Mouse (Mus musculus): ENCODE measurements around the gene Cdr2.
"Not testable (repeated sequence)": the region's sequence is repeated elsewhere in the genome, so short reads cannot be mapped to it uniquely, and the experiment has no call there.

The Cdr2 gene

GRCm38 (mm10) chr7:120972471-120972870, 9.6 kb downstream of the Cdr2 start:
- not testable (repeated sequence) for ATAC-seq (ENCODE audit: low TSS enrichment)

GRCm38 (mm10) chr7:120970112-120970511, 12.0 kb downstream of the Cdr2 start:
- ATAC-seq (ENCODE audit: low TSS enrichment): peak; percentile 90

GRCm38 (mm10) chr7:120969221-120969620, 12.9 kb downstream of the Cdr2 start:
- ATAC-seq (ENCODE audit: low TSS enrichment): no peak

GRCm38 (mm10) chr7:120963126-120963525, 19.0 kb downstream of the Cdr2 start:
- ATAC-seq (ENCODE audit: low TSS enrichment): no peak

- ATAC-seq (ENCODE audit: low TSS enrichment): no peak
Observed at GRCm38 (mm10) chr7:120961893-120962292, 20.2 kb downstream of the Cdr2 start.

DNA sequence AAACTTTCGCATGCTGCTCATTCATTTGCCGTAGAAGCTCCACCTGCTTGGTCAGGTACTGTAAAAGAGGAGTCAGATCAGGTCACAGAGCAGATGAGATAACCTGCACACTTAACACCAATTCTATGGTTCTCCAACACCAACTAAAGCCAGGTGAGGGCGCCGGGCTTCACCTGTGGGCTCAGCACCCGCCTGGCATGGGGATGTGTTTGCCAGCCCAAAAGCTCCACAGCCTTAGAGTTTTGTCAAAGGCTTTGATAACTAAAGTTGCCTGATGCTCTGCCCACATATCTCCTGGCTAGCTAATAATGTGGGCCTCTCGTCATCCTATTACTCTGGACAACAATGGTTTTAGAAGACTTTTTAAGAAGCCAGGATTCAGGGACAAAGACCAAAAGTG, 21.5 kb downstream of the Cdr2 start:
- no peak for ATAC-seq (ENCODE audit: low TSS enrichment)

DNA sequence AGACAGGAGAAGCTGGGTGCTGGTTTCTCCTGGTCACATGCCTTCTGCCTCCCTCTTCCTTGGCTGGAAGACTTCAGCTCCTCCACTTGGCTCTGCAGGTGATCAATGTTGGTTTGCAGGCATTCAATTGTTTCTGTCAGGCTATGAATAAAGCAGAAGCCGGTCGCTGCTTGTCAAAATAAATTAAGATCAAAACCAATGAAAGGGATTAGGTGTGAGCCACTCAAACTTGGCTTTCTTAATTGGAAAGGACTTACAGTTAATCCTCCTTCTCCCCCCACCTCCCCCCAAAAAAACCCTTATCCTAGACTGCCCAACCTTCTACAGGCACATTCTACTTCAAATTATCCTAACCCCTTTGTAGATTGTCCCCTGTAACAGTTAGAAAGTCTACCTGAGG, 22.0 kb downstream of the Cdr2 start:
- no peak for ATAC-seq (ENCODE audit: low TSS enrichment)

DNA sequence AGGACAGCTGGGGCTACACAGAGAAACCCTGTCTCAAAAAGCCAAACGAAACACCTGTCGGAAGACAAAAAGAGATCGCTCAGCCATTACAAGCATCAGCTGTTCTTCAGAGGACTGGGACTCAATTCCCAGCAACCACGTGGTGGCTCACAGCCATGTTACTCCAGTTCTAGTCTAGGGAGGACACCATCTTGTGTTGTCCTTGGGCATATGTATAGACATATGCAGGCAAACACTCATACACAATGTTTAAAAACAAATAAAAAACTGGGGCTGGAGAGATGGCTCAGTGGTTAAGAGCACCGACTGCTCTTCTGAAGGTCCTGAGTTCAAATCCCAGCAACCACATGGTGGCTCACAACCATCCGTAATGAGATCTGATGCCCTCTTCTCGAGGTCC, 28.5 kb downstream of the Cdr2 start:
- not testable (repeated sequence) for ATAC-seq (ENCODE audit: low TSS enrichment)

DNA sequence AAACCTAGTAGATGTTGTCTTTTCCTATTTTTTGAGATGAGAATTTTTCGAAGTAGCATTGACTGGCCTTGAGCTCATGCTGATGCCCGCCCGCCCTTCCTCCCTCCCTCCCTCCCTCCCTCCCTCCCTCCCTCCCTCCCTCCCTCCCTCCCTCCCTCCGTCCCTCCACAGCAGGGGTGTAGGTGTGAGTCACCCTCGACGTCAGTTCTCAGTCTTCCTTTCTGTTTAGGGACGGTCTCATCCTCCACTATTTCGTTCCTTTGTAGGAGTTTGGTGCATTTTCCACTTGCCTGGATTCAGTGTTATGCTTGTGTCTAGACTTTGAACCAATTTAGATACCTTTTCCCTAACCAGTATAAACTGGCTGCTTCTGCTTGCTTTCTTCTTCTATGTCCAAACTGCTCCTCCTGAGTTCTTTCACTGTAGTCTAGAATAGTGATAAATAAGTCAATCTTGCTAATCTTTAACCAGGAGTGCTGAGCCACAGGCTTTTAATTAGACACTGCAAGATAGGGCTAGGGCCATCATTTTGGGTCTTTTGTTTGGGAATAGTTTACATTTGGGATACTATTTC, 38.1 kb downstream of the Cdr2 start:
- no peak for ATAC-seq (ENCODE audit: low TSS enrichment)

- no peak for ATAC-seq (ENCODE audit: low TSS enrichment)
Observed at GRCm38 (mm10) chr7:120942506-120942905, 39.6 kb downstream of the Cdr2 start.

DNA sequence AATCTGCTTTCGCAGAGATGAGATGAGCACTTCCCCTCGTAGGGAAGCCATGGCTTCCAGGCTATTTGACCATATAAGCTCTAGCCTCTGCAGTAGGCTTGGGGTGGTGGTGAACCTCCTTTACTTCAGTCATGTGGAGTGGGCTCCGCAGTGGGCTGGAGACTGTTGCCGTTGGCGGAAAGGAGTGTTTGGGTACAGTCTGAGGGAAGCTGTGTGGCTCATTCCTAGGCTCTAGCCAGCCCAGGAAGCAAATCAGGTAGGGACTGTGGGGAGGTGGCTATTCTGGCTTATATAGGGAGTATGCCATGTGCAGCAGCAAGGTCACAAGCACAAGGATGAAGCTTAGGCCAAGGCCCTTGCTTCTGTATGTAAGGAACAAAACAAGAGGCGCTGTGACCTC, 40.9 kb downstream of the Cdr2 start:
- ATAC-seq (ENCODE audit: low TSS enrichment): no peak

- 0 out of 2 replicates have a peak, but pooled peaks have one; percentile 42 for ATAC-seq (ENCODE audit: low TSS enrichment)
Observed at GRCm38 (mm10) chr7:120940343-120940742, 41.8 kb downstream of the Cdr2 start.

- no peak for ATAC-seq (ENCODE audit: low TSS enrichment)
Observed at GRCm38 (mm10) chr7:120938206-120938605, 43.9 kb downstream of the Cdr2 start.

GRCm38 (mm10) chr7:120936522-120936921, 45.6 kb downstream of the Cdr2 start:
- ATAC-seq (ENCODE audit: low TSS enrichment): peak; percentile 64

DNA sequence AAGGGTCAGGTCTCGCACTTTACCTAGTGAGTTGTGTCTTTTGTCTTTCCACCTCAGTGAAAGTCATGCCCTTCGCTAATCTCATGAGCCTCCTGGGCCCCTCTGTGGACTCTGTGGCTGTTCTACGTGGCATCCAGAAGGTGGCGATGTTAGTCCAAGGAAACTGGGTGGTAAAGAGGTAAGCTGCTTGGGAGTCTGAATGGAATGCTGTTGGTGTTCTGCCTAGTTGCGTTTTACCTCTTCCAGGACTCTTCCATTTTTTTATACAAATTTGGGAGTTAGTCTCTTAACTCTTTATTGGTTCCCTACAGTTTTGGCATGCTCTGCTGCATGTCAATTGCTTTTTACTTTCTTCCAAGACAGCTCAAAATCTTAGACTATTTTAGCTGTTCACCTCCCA, 47.4 kb downstream of the Cdr2 start:
- peak; percentile 77 for ATAC-seq (ENCODE audit: low TSS enrichment)

DNA sequence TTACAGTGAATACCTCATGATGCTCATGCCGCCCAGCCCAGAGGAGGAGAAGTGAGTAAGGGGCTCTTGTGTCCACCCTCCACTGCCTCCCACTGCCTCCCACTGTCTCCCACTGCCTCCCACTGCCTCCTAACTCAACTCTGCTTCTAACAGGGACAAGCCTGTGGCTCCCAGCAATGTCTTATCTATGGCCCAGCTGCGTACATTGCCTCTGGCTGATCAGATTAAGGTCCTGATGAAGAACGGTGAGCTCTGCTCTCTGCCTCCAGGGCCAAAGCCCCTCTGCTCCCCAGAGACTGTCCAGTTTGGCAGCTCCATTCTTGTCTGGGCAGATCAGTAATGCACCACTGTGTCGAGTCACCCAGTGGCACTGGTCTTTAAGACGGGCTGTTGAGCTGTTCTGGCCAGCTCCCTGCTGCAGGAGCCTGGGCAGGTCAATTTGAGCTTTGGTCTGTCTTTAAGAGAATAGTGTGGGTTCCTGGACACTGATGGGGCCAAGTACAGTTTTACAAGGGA, 48.4 kb downstream of the Cdr2 start:
- no peak for ATAC-seq (ENCODE audit: low TSS enrichment)

GRCm38 (mm10) chr7:120933110-120933509, 49.0 kb downstream of the Cdr2 start:
- no peak for ATAC-seq (ENCODE audit: low TSS enrichment)

- peak; percentile 61 for ATAC-seq (ENCODE audit: low TSS enrichment)
Observed at GRCm38 (mm10) chr7:120918526-120918962, 63.6 kb downstream of the Cdr2 start.

GRCm38 (mm10) chr7:120917592-120918461, 64.3 kb downstream of the Cdr2 start, which contains the start of gene Polr3e:
Gene Polr3e, plus strand, starts transcription at chr7:120917744.
- ATAC-seq (ENCODE audit: low TSS enrichment): peak; percentile 90

- ATAC-seq (ENCODE audit: low TSS enrichment): no peak
Observed at GRCm38 (mm10) chr7:120917279-120917591, 64.9 kb downstream of the Cdr2 start.

- ATAC-seq (ENCODE audit: low TSS enrichment): no peak
Observed at GRCm38 (mm10) chr7:120916262-120916875, 65.7 kb downstream of the Cdr2 start.

DNA sequence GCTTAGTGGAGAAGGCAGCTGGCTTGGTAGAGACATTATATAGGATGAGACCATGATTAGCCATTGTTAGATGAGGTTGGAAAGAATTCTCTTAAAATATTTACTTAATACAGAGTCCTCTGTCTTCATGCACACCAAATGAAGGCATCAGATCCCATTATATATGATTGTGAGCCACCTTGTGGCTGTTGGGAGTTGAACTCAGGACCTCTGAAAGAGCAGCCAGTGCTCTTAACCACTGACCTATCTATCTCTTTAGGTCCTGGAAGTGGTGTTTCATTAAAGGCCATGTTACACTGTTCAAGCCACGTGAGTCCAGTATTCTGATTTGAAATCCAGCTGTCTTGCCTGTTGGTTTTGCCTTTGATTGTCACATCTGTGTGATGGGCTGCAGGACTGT, 68.8 kb downstream of the Cdr2 start:
- ATAC-seq (ENCODE audit: low TSS enrichment): no peak

DNA sequence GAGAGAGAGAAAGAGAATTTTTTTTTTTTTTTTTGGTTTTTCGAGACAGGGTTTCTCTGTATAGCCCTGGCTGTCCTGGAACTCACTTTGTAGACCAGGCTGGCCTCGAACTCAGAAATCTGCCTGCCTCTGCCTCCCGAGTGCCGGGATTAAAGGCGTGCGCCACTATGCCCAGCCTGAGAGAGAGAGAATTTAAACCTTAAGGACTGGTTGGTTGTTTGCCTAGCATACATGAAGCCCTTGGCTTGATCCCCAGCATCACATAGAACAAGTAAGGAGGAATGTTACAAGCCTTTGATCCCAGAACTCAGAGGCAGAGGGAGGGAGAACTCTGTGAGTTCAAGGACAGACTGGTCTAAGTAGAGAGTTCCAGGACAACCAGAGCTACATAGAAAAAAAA, 70.8 kb downstream of the Cdr2 start:
- ATAC-seq (ENCODE audit: low TSS enrichment): not testable (repeated sequence)
